Mouse (Mus musculus): Measurements from ENCODE around the gene Akt1.
A peak's percentile ranks its signal among the peaks of the same experiment; 100 is the strongest.

GRCm38 (mm10) chr12:112617898-112618380 lies 56.7 kb downstream of the Akt1 start:
- TF ChIP-seq CTCF (IDR thresholded peaks at IDR 0.05; ENCODE audit: extremely low read depth, insufficient read depth, insufficient read length, insufficient replicate concordance) = peak; percentile 75; the same call in 1 of the 2 replicates
- TF ChIP-seq POLR2A (IDR thresholded peaks at IDR 0.05; ENCODE audit: low read depth, low read length) = no peak
